Mouse (Mus musculus) G1E-ER4 (cell line): ENCODE data around the gene Naaladl2. TPM values are rescaled to one million over a fixed set of nuclear protein-coding genes. Genes with fewer than 3 reads are reported as not detected.

Experiments
- GATA1 ChIP-seq: IDR thresholded peaks from one replicate; pipeline ENCODE4 v1.8.0; 2012; ENCODE audit warnings: low read length, inconsistent platforms
- polyA plus RNA-seq: library from polyadenylated mRNA; stranded (reverse); fragments of >175 nt; gene quantifications from 2 replicates; pipeline ENCODE4 v1.2.3, GENCODE M21; 2012

Gene Naaladl2
- not detected in 2 replicates for polyA plus RNA-seq

GRCm38 (mm10) chr3:25143555-25144311 is at the start of gene Naaladl2:
Gene Naaladl2, minus strand, starts transcription at chr3:25144261.
- TF ChIP-seq GATA1: no peak

- no peak for TF ChIP-seq GATA1
Observed at GRCm38 (mm10) chr3:25151721-25152120, 7.7 kb upstream of the Naaladl2 start.

GRCm38 (mm10) chr3:25147271-25147670 is 3.2 kb upstream of the Naaladl2 start:
- no peak for TF ChIP-seq GATA1

GRCm38 (mm10) chr3:25144961-25145697 is 1.1 kb upstream of the Naaladl2 start:
- TF ChIP-seq GATA1: no peak

- no peak for TF ChIP-seq GATA1
Observed at GRCm38 (mm10) chr3:25143111-25143510, 950 bp downstream of the Naaladl2 start.

- TF ChIP-seq GATA1: no peak
Observed at GRCm38 (mm10) chr3:25131848-25132247, 12.2 kb downstream of the Naaladl2 start.

- no peak for TF ChIP-seq GATA1
Observed at GRCm38 (mm10) chr3:25127864-25128263, 16.2 kb downstream of the Naaladl2 start.

- TF ChIP-seq GATA1: no peak
Observed at GRCm38 (mm10) chr3:25124919-25125846, 18.9 kb downstream of the Naaladl2 start.

- no peak for TF ChIP-seq GATA1
Observed at GRCm38 (mm10) chr3:25113107-25113506, 31.0 kb downstream of the Naaladl2 start.

GRCm38 (mm10) chr3:25108997-25109396 is 35.1 kb downstream of the Naaladl2 start:
- no peak for TF ChIP-seq GATA1

GRCm38 (mm10) chr3:25092986-25093385 is 51.1 kb downstream of the Naaladl2 start:
- TF ChIP-seq GATA1: no peak

- no peak for TF ChIP-seq GATA1
Observed at GRCm38 (mm10) chr3:25075785-25076184, 68.3 kb downstream of the Naaladl2 start.

- no peak for TF ChIP-seq GATA1
Observed at GRCm38 (mm10) chr3:25074266-25074665, 69.8 kb downstream of the Naaladl2 start.

GRCm38 (mm10) chr3:25073821-25074220 is 70.2 kb downstream of the Naaladl2 start:
- no peak for TF ChIP-seq GATA1

- no peak for TF ChIP-seq GATA1
Observed at GRCm38 (mm10) chr3:25063217-25063616, 80.8 kb downstream of the Naaladl2 start.

- no peak for TF ChIP-seq GATA1
Observed at GRCm38 (mm10) chr3:25052975-25053374, 91.1 kb downstream of the Naaladl2 start.
